Mouse (Mus musculus) forebrain, embryonic 10.5 days (tissue): Measurements from ENCODE around the gene Atpaf1. TPM values are rescaled to one million over a fixed set of nuclear protein-coding genes. Genes with fewer than 3 reads are reported as not detected.

Experiments used
- DNase-seq: peaks from one replicate; pipeline ENCODE4 v3.0.0-alpha.2; 2017; ENCODE audit warnings: low spot score; ENCODE audit errors: extremely low spot score
- H3K27ac ChIP-seq: fragments of 300-500 bp; sonication (generic); 2 replicates; pipeline ENCODE4 v1.5.1; 2016; ENCODE audit warnings: mild to moderate bottlenecking
- H3K27me3 ChIP-seq: fragments of 300-500 bp; sonication (generic); 2 replicates; pipeline ENCODE4 v1.6.1; 2016; ENCODE audit warnings: mild to moderate bottlenecking; ENCODE audit not compliant: poor library complexity, severe bottlenecking
- H3K36me3 ChIP-seq: fragments of 300-500 bp; sonication (generic); replicated peaks from 2 replicates; pipeline ENCODE4 v1.6.1; 2016; ENCODE audit warnings: mild to moderate bottlenecking, moderate library complexity
- H3K4me1 ChIP-seq: fragments of 300-500 bp; sonication (generic); 2 replicates; pipeline ENCODE4 v1.6.1; 2016
- H3K4me3 ChIP-seq: fragments of 300-500 bp; sonication (generic); 2 replicates; pipeline ENCODE4 v1.5.1; 2016; ENCODE audit warnings: mild to moderate bottlenecking, moderate library complexity
- H3K9me3 ChIP-seq: fragments of 300-500 bp; sonication (generic); 2 replicates; pipeline ENCODE4 v1.6.1; 2016; ENCODE audit warnings: mild to moderate bottlenecking, moderate library complexity
- WGBS: fragments of 180-500 bp; shearing (Covaris S2); methylation state at CpG from one replicate; pipeline ENCODE4 v1.1.7; 2016; 5-methylcytosine and 5-hydroxymethylcytosine counted together
- polyA plus RNA-seq: library from polyadenylated mRNA; unstranded; fragments of >200 nt; fragmentation: Nextera tagmentation; extraction: Ambion mirVana; gene quantifications from 2 replicates; pipeline ENCODE4 v1.2.1, GENCODE M21; 2016

Atpaf1 gene
- polyA plus RNA-seq, 1 experiment from 2014 or later, result 45.8 TPM

- no peak overlapping the region for H3K4me3 ChIP-seq
- H3K27me3 ChIP-seq, result peaks cover 7% of the 10 kb centered on the region
- no peaks in the 10 kb centered on the region for H3K9me3 ChIP-seq
- no peak overlapping the region for H3K27ac ChIP-seq
- 79% methylated on average over 3 of the region's 3 CpGs for WGBS
- peaks cover 7% of the 10 kb centered on the region; the same call in 1 of the 2 replicates for H3K36me3 ChIP-seq
- 0 out of 2 replicates have a peak, but pooled peaks cover 5% of the 10 kb centered on the region for H3K4me1 ChIP-seq
- no peak for DNase-seq
These were observed 36.3 kb downstream of the Atpaf1 start for GRCm38 (mm10) chr4:115820944-115821343.

DNA sequence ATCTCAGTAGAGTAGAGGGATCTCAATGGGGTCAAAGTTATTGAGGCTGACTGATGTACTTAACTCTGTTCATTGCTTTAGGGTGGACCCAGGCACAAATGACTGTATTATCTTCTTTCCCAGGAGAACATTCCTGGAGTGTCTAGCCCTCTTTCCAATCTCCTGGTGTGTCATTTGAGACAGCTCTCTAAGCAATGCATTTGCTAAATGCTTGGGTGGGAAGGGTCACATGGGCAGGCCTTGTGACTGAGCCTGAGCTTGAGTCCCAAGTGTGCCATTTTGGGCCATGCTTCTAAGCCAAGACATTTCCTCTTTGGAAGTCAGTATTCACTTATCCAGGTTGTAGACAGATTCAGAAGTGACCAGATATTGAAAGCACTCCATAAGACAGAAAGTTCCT is 36.8 kb downstream of the Atpaf1 start:
- H3K4me3 ChIP-seq, result no peak overlapping the region
- no peaks in the 10 kb centered on the region for H3K9me3 ChIP-seq
- no peak for DNase-seq
- 0 out of 2 replicates have a peak, but pooled peaks cover 5% of the 10 kb centered on the region for H3K4me1 ChIP-seq
- peaks cover 2% of the 10 kb centered on the region; the same call in 1 of the 2 replicates for H3K36me3 ChIP-seq
- peaks cover 11% of the 10 kb centered on the region for H3K27me3 ChIP-seq
- no peak overlapping the region for H3K27ac ChIP-seq

DNA sequence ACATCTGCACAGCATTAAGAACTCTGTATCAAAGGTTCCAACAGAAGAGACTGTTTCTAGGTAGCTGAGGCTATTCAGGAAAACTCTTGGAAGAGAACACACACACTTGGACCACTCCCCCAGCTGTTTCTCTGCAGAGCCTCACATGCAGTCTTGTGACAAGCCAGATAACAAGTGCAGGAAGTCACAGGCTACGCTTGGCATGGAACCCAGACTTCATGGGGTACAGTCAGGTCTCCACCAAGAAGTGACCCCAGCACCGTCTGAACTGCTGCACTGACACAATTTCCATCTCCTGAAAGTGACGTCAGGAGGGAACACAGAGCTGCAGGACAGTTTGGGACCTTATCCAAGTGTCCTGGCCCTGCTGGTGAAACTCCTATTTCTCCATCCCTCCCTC is 37.3 kb downstream of the Atpaf1 start:
- no peak for DNase-seq
- Histone ChIP-seq H3K9me3 (no peaks in the 10 kb centered on the region), H3K27ac (no peak overlapping the region), H3K4me1 (0 out of 2 replicates have a peak, but pooled peaks cover 5% of the 10 kb centered on the region), H3K27me3 (peaks cover 16% of the 10 kb centered on the region), H3K36me3 (0 out of 2 replicates have a peak, but pooled peaks cover 2% of the 10 kb centered on the region), H3K4me3 (no peak overlapping the region)
- 81% methylated on average over 3 of the region's 3 CpGs for WGBS

- no peak for DNase-seq
- 0 out of 2 replicates have a peak, but pooled peaks cover 2% of the 10 kb centered on the region for H3K36me3 ChIP-seq
- no peak overlapping the region for H3K4me3 ChIP-seq
- 75% methylated on average over 2 of the region's 2 CpGs for WGBS
- no peaks in the 10 kb centered on the region for H3K9me3 ChIP-seq
- peaks cover 19% of the 10 kb centered on the region for H3K4me1 ChIP-seq
- H3K27me3 ChIP-seq, result peaks cover 28% of the 10 kb centered on the region
- H3K27ac ChIP-seq, result no peak overlapping the region
These were observed 39.6 kb downstream of the Atpaf1 start for GRCm38 (mm10) chr4:115824178-115824577.

DNA sequence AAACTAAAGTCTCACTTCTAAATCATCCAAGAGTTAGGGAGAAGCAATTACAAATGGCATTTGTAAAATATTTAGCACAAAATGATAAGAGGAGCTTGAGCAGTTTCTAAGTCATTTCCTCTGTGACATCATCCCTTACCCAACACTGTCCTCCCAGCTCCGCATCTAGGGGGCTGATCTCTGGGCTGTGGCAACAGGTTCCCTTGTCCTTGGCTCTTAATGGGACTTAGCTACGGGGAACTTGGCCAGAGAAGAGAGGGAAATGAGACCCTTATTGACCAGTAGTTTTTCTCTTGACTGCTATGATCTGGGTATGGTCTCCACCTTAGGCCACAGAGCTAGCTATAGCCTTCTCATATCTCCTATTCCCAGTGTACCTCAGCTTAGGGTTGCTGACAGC is 40.7 kb downstream of the Atpaf1 start:
- H3K27ac ChIP-seq, result no peak overlapping the region
- H3K4me1 ChIP-seq, result peaks cover 19% of the 10 kb centered on the region
- H3K9me3 ChIP-seq, result no peaks in the 10 kb centered on the region
- DNase-seq, result no peak
- no peak overlapping the region for H3K4me3 ChIP-seq
- H3K27me3 ChIP-seq, result peaks cover 39% of the 10 kb centered on the region
- no peaks in the 10 kb centered on the region for H3K36me3 ChIP-seq
- 85% methylated on average over 2 of the region's 2 CpGs for WGBS

GRCm38 (mm10) chr4:115827066-115827465 is 42.5 kb downstream of the Atpaf1 start:
- Histone ChIP-seq H3K9me3 (no peaks in the 10 kb centered on the region), H3K27me3 (peaks cover 51% of the 10 kb centered on the region), H3K27ac (no peak overlapping the region), H3K36me3 (0 out of 2 replicates have a peak, but pooled peaks cover 3% of the 10 kb centered on the region), H3K4me1 (peaks cover 19% of the 10 kb centered on the region), H3K4me3 (0 out of 2 replicates have a peak overlapping the region, but pooled peaks have one; percentile 69)
- no peak for DNase-seq
- WGBS, result 54% methylated on average over 3 of the region's 3 CpGs

DNA sequence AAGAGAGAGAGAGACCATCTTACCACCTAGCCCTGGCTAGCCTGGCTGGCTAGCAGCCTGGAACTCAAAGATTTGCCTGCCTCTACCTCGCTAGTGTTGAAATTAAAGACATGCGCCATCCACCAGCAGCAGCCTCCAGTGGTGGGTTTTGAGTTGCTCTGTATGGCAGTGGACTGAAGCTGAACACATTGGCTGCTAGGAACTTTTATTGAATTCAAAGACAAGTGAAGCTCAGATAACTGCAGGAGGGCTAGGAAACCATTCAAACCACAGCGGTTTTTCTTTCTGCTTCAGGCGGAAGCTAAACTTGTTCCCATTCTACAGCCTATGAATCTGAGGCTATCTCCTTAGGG is 42.9 kb downstream of the Atpaf1 start:
- Histone ChIP-seq H3K27ac (peak overlapping the region; percentile 82), H3K4me1 (peaks cover 19% of the 10 kb centered on the region)
- 5% methylated on average over 4 of the region's 4 CpGs for WGBS

GRCm38 (mm10) chr4:115827888-115828571 is 43.4 kb downstream of the Atpaf1 start, which contains the start of gene Mob3c:
Mob3c (plus strand) TSS chr4:115828092.
- under 1% methylated on average over 57 of the region's 57 CpGs for WGBS
- 0 out of 2 replicates have a peak, but pooled peaks cover 3% of the 10 kb centered on the region for H3K36me3 ChIP-seq
- peaks cover 51% of the 10 kb centered on the region for H3K27me3 ChIP-seq
- peaks cover 19% of the 10 kb centered on the region for H3K4me1 ChIP-seq
- peak within 1 kb of the TSS; percentile 69 for H3K4me3 ChIP-seq
- peak; percentile 80 for DNase-seq
- H3K27ac ChIP-seq, result peak within 1 kb of the TSS; percentile 82
- H3K9me3 ChIP-seq, result no peaks in the 10 kb centered on the region

More for the DNA sequence above, 42.9 kb downstream of the Atpaf1 start:
- DNase-seq, result peak; percentile 19
- H3K9me3 ChIP-seq, result no peaks in the 10 kb centered on the region
- H3K36me3 ChIP-seq, result 0 out of 2 replicates have a peak, but pooled peaks cover 3% of the 10 kb centered on the region
- H3K4me3 ChIP-seq, result peak overlapping the region; percentile 69
- H3K27me3 ChIP-seq, result peaks cover 51% of the 10 kb centered on the region

GRCm38 (mm10) chr4:115828572-115828902 is 43.9 kb downstream of the Atpaf1 start:
- H3K4me3 ChIP-seq, result peak overlapping the region; percentile 69
- peaks cover 51% of the 10 kb centered on the region for H3K27me3 ChIP-seq
- WGBS, result 5% methylated on average over 8 of the region's 8 CpGs
- H3K9me3 ChIP-seq, result no peaks in the 10 kb centered on the region
- H3K4me1 ChIP-seq, result peaks cover 19% of the 10 kb centered on the region
- DNase-seq, result no peak
- H3K36me3 ChIP-seq, result 0 out of 2 replicates have a peak, but pooled peaks cover 3% of the 10 kb centered on the region
- H3K27ac ChIP-seq, result peak overlapping the region; percentile 82; the same call in 1 of the 2 replicates

DNA sequence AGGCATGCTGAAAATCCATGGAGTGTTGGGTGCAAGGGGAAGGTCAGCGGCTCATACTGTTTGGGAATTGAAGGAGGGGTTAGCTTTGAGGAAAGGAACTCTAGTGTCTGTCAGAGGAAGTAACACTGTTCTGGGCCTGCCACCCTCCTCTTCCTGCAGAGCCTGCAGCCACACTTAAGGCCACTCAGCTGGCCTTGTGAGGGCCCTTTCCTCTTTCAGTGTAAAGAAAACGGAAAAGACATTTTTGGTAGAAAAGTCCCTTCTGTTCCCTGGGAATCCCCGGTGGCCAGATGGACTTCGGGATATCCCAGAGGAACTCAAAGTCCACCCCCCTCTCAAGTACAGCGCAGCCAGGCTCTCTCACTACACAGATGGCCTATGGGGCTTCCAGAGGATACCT is 45.9 kb downstream of the Atpaf1 start:
- DNase-seq, result no peak
- no peak overlapping the region for H3K27ac ChIP-seq
- H3K9me3 ChIP-seq, result no peaks in the 10 kb centered on the region
- WGBS, result 87% methylated on average over 5 of the region's 5 CpGs
- H3K27me3 ChIP-seq, result peaks cover 49% of the 10 kb centered on the region
- H3K4me3 ChIP-seq, result no peak overlapping the region
- 0 out of 2 replicates have a peak, but pooled peaks cover 3% of the 10 kb centered on the region for H3K36me3 ChIP-seq
- H3K4me1 ChIP-seq, result peaks cover 14% of the 10 kb centered on the region

DNA sequence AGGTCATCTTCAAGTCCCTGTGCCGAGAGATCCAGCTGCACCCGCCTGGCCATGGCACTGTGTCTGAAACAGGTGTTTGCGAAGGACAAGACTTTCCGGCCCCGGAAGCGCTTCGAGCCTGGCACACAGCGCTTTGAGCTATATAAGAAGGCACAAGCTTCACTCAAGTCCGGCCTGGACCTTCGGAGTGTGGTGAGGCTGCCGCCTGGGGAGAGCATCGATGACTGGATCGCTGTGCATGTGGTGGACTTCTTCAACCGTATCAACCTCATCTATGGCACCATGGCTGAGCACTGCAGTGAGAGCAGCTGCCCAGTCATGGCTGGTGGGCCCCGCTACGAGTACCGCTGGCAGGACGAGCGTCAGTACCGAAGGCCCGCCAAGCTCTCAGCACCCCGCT is 46.6 kb downstream of the Atpaf1 start:
- no peak overlapping the region for H3K27ac ChIP-seq
- H3K4me1 ChIP-seq, result peaks cover 14% of the 10 kb centered on the region
- 0 out of 2 replicates have a peak, but pooled peaks cover 3% of the 10 kb centered on the region for H3K36me3 ChIP-seq
- no peaks in the 10 kb centered on the region for H3K9me3 ChIP-seq
- no peak for DNase-seq
- WGBS, result 94% methylated on average over 22 of the region's 22 CpGs
- H3K27me3 ChIP-seq, result peaks cover 42% of the 10 kb centered on the region
- no peak overlapping the region for H3K4me3 ChIP-seq

- peaks cover 14% of the 10 kb centered on the region for H3K4me1 ChIP-seq
- 66% methylated on average over 2 of the region's 2 CpGs for WGBS
- H3K27me3 ChIP-seq, result peaks cover 34% of the 10 kb centered on the region
- H3K27ac ChIP-seq, result no peak overlapping the region
- DNase-seq, result no peak
- H3K9me3 ChIP-seq, result no peaks in the 10 kb centered on the region
- no peak overlapping the region for H3K4me3 ChIP-seq
- H3K36me3 ChIP-seq, result 0 out of 2 replicates have a peak, but pooled peaks cover 3% of the 10 kb centered on the region
These were observed 47.4 kb downstream of the Atpaf1 start for GRCm38 (mm10) chr4:115832040-115832439.

DNA sequence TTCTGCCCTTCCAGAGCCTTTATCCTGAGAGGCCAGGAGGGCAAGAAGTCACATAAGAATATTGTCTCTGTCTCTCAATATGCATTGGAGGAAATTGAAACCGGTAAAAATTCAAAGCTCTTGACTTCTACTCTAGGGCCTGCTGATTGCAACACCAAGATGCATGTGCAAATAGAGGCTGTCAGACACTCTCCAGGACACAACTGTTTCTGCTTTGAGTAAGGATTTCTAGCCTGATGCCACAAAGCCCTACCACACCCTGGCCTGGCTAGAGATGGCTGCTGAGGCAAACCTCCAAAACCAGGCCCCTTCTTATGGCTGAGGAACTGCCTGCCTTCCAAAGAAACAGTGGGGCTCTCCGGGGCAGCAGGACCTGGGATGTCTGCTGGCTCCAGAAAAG is 51.0 kb downstream of the Atpaf1 start:
- Histone ChIP-seq H3K9me3 (no peaks in the 10 kb centered on the region), H3K4me3 (no peak overlapping the region), H3K4me1 (peaks cover 27% of the 10 kb centered on the region), H3K27ac (no peak overlapping the region), H3K36me3 (0 out of 2 replicates have a peak, but pooled peaks cover 3% of the 10 kb centered on the region), H3K27me3 (peaks cover 9% of the 10 kb centered on the region)
- no peak for DNase-seq
- WGBS, result 85% methylated on average over 2 of the region's 2 CpGs
